Mouse (Mus musculus) spleen, postnatal 10 days (tissue): Measurements from ENCODE around the gene Zfyve9.

Experiments used
- DNase-seq, 2 experiments: peaks; one replicate each; pipeline ENCODE4 v3.0.0; 2021 to 2022; ENCODE audit warnings: low spot score in 2 of 2

The Zfyve9 gene

DNA sequence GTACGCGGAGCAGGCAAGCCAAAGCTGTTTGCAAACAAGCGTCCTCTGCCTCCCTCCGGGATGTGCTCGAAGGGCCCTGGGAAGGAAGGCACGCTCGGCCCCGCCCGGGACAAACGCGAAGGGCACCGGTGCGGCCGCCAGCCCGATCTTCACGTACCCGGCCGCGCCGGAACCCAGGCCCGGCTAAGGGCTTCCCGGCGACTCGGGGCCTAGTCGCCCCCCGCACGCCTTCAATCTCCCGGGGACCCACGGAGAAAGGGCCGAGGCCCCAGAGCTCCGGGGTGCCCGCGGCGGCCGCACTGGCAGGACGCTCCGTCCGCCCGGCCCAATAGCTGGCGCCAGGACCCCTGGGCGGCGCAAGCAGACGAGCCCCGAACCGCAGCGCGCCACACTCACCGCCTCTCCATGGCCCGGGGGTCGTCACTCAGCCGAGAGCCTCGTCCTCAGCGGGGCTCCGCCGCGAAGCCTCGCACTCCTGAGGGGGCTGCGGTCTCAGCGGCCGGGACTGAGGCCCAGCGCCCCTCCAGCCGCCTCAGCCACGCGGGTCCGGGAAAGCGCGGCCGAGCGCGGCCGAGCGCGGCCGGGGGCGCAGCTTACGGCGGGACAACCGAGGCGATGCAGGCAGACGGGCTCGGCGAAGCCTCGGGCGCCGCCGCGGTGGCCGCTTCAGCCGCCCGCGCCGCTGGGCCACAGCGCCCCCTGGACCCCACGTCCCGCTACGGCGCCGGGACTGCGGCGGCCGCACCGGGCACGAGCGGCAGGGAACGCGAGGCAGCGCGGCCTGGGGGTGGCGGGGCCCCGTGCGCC lies at the start of gene Zfyve9:
Gene Zfyve9 (minus strand): TSS at position 742 of the 807 bp plus-strand sequence.
- peak; percentile 45 to 77 for DNase-seq

DNA sequence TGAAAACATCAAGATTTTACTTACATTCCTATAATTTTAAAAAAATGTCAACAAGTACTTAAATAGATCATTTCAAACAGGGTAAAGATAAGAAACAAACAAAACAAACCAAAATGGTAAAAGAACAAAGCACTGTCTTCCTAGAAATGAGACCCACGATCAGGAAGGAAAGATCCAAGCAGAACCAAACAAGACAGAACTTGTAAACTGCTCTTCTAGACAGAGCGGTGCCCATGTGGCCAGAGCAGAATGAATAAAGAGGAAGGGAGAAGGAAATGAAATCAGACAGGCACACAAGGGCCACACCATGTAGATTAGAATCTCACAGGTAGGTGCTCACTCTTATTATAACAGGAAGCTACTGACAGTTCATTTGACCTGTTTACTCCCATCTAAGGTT lies 46.0 kb upstream of the Zfyve9 start:
- DNase-seq = no peak

DNA sequence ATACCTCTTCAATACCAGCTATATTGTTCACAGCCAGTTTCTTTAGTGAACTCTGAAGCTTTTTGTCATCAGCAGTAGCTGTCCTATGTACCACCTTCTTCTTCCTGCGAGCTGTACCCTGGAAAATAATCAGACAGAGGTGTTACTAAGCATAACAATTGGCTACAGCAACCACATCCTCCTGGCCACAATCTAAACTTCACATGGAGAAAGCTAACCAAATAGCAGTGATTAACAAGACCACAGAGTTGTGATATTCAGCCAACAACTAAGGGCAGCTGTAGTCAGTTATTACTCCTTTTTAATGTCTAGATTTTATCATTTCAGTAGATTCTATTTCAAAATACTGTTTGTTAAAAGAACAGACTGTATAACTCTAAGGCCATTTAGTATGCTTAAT lies 45.5 kb upstream of the Zfyve9 start:
- DNase-seq = no peak

DNA sequence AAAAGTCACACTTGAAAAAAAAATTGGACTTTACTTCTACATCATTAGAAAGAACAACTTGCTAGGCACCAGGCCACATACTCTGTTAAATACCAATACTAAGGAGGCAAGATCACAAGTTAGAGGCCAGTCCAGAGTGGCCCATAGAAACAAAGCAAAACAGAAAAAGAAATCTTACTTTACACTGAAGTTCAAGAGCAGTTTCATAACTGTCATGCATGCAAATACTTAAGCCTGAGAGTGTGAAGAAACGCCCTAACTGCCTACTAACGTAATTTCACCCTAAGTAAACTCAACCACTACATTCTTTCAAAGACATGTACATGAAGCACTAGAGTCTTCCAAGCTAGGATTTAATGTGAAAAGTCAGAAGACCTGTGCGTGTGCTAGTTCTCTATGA lies 45.1 kb upstream of the Zfyve9 start:
- DNase-seq = no peak

DNA sequence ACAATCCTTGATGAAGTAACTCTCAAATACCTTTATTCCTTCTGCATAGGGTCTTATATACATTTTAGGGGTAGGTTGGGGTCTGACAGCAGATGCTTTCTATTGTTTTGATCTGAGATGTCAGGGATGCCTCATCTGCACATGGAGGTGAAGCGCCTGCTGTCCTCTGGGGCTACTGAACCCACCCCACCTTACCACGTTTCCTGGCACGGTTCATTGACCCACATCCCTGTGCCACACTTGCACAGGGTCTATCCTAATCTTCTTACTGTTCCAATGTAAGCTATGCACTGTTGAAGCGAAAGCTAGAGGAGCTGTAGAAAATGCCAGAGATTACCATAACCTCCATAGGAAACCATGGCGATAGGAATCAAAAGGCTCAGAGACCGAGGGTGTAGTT lies 31.0 kb upstream of the Zfyve9 start:
- no peak for DNase-seq

DNA sequence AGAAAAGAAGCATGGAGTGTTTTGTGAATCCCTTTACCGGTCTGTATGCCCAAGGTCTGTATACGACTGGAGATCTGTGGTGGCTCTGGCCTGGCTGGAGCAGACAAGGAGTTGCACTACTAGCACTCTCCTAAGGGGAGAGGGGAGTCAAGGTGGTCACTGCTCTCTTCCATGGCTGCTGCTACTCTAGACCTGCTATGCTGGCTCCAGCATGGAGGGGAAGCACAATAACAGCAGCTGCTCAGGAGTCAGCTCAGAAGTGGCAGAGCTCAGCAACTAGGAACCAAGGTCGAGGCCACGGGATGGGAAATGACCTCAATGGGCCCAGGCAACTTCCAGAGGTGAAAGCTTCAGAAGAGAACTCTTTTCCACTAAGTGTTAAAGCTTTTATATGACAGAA lies 30.5 kb upstream of the Zfyve9 start:
- no peak for DNase-seq

DNA sequence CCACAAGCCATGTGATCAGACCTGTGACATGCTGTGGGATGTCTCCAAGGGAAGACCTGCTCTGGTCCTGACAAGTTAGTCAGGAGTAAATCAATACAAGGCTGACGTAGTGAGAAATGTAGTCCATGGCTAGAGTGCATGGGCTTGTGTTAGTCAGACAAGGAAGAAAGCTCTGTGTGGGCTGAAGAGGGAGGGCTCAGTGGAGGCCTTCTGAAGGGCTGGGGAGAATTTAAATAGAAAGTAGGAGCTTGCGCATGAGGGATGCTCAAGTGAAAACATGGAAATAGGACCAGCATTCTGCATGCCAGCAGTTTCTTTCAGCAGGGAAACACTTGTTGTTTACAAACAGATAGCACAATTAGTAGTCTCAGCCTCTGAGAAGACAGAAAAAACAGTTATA lies 22.9 kb upstream of the Zfyve9 start:
- no peak for DNase-seq

DNA sequence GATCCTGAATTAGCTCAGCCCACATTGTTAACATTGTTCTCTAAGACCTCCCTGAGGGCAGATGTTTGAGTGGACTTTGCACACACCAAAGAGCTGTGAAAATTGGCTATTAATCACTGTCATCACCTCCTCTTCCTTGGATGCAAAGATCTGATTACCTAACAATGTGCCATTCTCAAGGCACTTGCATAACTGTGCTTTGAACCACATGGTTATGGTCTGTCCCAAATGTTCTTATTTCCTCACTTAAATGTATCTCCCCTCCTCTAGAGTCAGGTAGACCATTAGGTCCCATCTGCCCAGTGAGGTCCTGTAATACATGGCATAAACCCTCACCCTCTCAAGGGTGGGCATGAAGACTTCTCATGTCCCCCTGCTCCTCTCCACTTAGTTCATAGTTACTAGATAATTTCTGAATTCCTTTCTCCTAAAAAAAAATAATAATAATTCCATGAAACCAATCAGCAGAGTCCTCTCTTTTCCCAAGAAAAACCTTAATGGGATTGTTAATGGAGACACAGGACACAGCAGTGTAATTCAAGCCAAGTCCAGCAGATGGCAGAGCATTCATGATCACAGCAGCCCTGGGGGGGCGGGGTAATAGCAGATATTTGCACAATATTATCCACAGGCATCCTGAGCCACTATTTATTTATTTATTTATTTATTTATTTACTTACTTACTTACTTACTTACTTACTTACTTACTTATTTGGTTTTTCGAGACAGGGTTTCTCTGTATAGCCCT lies 17.7 kb upstream of the Zfyve9 start:
- DNase-seq = peak; percentile 37 to 77

DNA sequence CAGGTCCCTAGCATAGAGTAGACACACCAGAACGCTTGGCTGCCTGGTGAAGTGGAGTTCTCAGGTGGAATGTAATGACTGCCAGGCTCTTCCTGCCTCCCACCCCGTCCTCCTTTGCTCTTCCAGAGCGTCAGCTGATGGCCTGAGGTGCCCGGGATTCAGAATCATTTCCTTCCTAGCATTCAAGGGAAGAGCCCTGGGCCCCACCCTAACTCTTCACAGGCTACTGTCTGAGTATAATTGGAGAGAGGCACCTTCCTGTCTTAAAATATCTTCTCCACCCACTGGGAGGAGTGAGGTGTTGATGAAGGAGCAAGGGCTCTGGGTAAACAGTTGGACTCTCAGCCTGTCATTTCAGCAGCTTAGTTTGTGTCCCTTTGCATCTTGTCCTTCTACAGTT lies 16.1 kb upstream of the Zfyve9 start:
- no peak for DNase-seq

DNA sequence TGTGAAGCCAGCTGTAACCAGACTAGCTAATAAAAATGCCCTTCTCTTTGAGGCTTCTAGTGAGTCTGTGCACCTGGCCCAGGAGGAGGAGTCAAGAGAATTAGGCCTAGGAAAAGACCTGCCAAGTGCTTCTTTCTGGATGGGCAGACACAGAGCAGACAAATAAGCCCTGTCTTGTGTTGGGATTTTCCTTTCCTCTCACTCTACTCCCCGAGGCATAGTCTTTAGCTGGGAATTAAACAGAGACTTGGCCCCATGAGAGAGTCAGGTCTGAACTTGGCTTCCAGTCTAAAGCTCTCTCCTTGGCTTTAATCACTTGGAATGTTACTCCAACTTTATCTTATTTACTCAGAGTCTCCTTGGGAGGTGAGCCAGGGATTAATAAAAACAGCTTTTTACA lies 13.3 kb upstream of the Zfyve9 start:
- DNase-seq = no peak

DNA sequence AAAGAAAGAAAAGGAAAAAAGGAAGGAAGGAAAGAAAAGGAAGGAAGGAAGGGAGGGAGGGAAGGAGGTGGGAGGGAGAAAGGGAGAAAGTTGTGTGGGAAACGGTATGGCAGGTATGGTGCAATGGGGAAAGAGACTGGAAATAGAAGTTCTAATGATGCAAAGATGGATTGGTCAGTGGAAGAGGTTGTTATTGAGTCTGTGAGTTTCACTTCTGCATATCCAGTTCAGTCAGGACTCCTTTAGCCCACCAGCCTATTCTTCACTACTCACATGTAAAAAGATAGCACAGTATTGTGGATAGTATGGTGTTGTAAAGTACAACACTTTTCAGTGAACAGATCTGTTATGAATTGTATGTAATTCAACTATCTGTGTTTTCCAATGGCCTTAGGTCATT lies 9.9 kb upstream of the Zfyve9 start:
- DNase-seq = no peak

DNA sequence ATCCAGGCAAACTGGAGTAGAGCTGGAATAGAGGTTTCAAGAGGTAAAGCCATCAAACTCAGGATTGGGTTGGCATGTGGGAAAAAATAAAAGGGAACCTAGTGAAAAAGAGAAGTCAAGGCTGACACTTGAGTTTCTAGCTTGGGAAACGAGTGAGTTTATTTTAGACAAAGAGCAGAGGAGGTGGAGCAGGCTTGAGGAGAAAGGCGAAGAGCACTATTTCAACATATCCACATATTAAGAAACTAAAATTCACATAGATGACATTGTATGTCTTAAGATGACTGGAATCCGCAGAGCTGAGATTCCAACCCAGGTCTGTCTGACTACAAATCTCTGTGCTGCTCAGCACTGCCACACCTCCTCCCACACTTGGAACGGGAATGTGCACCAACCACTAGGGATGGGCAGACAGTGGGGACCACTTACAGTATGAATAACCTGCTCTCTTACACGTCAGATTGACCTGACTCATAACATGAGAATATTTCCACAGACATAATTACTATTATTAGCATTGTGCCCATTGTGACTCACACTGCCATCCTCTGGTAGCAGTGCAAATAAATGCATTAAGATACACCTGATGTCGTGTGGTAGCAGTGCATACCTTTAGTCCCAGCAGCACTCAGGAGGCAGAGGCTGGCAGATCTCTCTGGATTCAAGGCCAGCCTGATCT lies 8.8 kb upstream of the Zfyve9 start:
- DNase-seq = no peak

DNA sequence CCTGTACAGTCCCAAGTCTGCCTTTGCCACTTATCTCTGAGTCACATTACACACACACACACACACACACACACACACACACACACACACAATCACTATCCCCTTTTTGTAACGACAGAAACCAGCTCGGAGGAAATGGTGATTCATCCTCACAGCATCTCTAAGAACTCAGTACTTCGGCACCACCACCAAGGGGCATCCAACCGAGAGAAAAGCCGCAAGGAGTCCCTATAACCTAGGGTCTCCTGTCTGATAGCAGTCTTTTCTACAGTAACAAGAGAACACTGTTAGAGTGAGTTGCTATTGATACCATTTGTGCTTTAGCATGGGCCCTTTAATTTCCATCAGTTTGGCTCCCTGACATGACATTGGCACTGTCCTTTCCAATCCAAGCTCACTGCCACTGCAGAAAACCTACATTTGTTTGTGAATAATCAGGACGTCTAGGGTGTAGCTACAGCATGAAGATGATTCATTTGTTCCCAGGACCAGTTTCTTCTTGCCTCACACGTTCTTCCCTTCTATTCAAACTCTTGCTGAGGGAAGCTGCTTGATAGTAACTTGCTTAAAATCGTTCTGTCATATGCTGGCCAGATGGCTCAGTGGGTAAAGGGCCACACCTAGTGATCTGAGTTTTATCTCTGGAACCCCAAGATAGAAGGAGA lies 2.0 kb upstream of the Zfyve9 start:
- DNase-seq = no peak

DNA sequence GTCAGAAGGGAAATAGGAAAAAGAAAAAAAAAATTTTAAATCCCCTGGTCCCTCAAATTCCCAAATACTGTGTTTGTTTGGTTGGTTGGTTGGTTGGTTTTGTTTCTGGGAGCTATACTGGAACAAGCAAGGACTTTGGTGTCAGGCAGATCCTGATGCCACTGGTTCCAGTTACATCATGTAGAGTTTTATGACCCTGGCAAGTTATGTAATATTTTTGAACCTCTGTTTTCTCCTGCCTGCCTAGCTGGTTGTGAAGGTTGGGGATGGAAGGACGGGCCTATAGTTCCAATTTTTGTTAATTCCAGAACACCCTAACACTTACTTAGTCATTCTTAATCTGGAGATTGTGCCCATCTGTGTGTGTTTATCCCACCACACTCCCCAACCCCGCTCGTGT lies 998 bp upstream of the Zfyve9 start:
- DNase-seq = no peak

DNA sequence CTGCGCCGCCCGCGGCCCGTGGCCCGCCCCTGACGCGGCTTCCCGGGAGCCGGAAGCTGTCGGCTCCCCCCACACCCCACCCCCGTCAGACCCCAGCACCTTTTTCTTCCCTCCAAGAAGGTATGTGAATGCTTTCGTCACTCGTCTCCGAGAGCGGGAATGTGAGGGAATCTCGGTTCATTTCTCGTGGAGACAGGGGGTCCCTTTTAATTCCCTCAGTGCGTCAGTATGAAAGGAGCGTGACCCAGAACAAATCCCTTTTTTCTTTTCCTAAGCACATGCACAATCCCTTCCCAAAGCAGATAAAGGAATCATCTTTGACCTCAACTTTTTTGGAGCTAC lies 237 bp upstream of the Zfyve9 start:
- no peak for DNase-seq

DNA sequence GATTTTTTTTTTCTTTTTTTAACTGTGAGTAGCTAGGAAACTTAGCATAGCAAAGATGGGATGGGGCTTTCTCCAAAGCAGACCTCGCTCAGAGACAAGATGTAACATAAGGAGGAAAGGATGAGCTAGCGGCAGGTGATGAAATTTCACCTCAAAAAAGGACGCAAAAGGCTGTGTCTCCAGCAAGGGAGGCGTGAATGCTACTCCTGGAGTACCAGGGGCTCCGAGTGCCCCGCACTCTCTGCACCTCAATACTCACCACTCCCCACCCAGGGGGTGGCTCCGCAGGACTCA lies 888 bp downstream of the Zfyve9 start:
- no peak for DNase-seq

DNA sequence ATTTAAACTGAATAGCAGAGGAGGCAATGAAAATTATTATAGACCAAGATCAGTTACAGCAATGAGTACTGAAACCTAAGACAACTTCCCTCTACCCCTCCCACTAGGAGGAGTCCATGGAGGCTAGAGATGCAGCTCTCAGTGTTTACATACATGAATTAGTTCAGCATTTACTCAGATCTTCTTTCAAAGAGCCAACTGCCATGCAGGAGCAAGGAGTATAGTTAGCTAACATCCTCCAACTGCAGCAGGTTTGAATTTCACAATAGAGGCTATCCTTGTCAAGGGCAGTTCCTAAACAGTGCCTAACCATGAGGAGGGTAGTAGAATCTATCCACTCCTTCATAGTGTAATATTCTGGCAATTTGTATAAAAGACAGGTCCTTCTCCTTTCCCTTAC lies 12.1 kb downstream of the Zfyve9 start:
- no peak for DNase-seq

DNA sequence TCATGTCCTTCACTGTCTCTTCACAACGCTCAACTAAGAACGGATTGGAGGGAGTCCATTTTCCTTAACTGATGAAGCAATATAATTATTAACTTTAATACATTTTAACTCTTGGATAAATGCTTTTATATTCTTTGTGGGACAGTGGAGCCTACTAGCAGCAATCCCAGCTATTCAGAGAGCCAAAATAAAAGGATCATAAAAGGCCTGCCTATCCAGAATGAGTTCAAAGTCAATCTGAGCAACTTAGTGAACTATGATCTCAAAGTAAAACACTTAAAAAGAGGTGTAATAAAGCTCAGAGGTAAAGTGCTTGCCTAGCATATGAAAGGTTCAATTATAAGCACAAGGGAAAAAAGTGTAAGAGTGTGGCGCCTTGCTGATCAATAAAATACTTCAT lies 21.0 kb downstream of the Zfyve9 start:
- DNase-seq = no peak

DNA sequence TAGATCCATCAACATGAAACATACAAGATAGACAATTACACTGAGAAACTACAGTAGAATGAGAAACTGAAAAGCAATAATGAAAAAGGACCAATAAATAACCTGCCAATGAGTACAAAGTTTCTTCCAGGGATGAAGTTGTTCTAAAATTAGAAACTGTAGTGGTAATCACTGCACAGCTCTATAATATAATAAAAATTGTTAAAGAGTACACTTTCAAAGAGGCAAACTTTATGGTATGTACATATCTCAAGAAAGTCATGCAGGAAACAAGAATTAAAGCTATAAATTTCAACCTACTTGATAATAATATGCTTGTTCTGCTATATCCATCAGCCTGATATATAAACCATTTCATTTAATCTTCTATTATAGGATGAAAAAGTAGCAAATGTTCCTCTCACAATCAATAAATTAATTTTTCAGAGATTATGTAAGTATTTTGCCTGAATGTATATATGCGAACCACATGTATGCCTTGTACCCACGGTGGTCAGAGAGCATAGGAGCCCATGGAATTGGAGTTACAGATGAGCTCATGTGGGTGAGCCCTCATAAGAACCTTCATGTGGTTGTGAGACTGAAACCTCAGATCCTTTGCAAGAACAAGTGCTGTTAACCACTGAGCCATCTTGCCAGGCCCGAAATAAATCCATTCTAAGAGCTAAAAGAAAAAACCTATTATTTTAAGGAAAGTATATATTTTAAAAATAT lies 34.3 kb downstream of the Zfyve9 start:
- DNase-seq = no peak

DNA sequence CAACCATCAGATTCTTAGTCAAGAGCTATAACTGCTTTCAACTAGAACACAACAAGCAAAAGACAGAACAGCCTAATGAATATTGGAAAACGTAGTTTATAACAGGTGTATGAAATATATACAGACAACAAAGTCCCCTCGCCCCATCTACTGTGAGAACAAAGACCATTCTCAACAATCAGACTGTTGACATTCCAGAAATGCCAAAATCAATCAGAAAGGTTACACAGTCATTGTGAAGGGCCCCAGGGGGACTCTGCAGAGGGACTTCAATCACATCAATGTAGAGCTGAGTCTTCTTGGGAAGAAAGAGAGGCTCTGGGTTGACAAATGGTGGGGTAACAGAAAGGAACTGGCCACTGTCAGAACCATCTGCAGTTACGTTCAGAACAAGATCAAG lies 49.0 kb downstream of the Zfyve9 start:
- no peak for DNase-seq

DNA sequence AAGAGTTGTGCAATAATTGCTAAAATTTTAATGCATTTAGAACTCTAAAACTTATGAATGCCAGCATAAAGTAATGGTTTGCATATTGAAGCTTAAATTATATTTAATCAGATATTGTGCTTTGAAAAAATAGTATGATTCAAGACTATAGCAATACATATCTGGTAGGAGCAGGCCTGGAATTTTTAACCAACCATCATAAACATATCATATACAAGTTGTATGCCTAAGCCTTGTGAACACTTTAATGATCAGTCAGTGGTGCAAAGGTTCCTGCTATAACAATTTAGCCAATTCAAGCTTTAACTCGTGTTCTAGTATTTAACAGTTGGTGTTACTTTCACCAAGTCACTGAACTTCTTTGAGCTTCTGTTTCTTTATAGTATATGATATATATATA lies 50.1 kb downstream of the Zfyve9 start:
- no peak for DNase-seq

DNA sequence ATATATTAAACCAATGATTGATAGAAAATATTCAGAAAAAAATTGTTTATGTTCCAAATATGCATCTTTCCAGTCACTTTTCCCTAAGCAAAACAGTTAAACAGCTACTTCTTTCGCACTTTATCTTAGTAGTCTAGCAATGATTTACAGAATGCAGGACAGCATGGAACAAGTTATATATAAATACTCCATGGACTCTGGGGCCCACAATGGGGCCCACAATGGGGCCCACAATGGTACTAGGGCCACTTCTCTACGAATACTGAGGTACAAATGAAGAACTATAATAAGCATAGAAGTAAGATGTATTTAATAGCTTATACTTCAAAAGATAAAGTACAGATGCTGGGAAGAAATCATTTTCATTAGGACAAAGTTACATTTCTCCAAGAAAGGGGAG lies 56.5 kb downstream of the Zfyve9 start:
- DNase-seq = no peak
